Mouse (Mus musculus) neural tube, embryonic 15.5 days (tissue): Measurements from ENCODE around the gene Lrrc63. TPM values are rescaled to one million over a fixed set of nuclear protein-coding genes. Genes with fewer than 3 reads are reported as not detected.
A peak's percentile ranks its signal among the peaks of the same experiment; 100 is the strongest.

Experiments used
- ATAC-seq: fragments of 200-750 bp; cut with Nextera tagmentation; 2 replicates; pipeline ENCODE4 v1.8.0; 2017; ENCODE audit warnings: mild to moderate bottlenecking, moderate TSS enrichment, moderate library complexity; ENCODE audit not compliant: low FRiP score
- H3K27ac ChIP-seq: fragments of 300-500 bp; sonication (generic); replicated peaks from 2 replicates; pipeline ENCODE4 v1.5.1; 2015; ENCODE audit warnings: mild to moderate bottlenecking, inconsistent platforms
- H3K27me3 ChIP-seq: fragments of 300-500 bp; sonication (generic); replicated peaks from 2 replicates; pipeline ENCODE4 v1.6.1; 2015; ENCODE audit warnings: inconsistent platforms
- H3K36me3 ChIP-seq: fragments of 300-500 bp; sonication (generic); 2 replicates; pipeline ENCODE4 v1.6.1; 2015; ENCODE audit warnings: inconsistent platforms
- H3K4me1 ChIP-seq: fragments of 300-500 bp; sonication (generic); 2 replicates; pipeline ENCODE4 v1.6.1; 2015; ENCODE audit warnings: inconsistent platforms
- H3K4me2 ChIP-seq: fragments of 300-500 bp; sonication (generic); 2 replicates; pipeline ENCODE4 v1.6.1; 2015; ENCODE audit warnings: inconsistent platforms, mild to moderate bottlenecking, moderate library complexity
- H3K4me3 ChIP-seq: fragments of 300-500 bp; sonication (generic); replicated peaks from 2 replicates; pipeline ENCODE4 v1.5.1; 2015; ENCODE audit warnings: mild to moderate bottlenecking, inconsistent platforms
- H3K9ac ChIP-seq: fragments of 300-500 bp; sonication (generic); replicated peaks from 2 replicates; pipeline ENCODE4 v1.6.1; 2015; ENCODE audit warnings: mild to moderate bottlenecking, inconsistent platforms
- H3K9me3 ChIP-seq: fragments of 300-500 bp; sonication (generic); replicated peaks from 2 replicates; pipeline ENCODE4 v1.6.1; 2016; ENCODE audit warnings: inconsistent platforms
- WGBS: fragments of 180-500 bp; shearing (Covaris S2); methylation state at CpG from one replicate; pipeline ENCODE4 v1.1.7; 2015; ENCODE audit warnings: mixed read lengths; 5-methylcytosine and 5-hydroxymethylcytosine counted together
- polyA plus RNA-seq: library from polyadenylated mRNA; unstranded; fragments of >200 nt; fragmentation: Nextera tagmentation; extraction: Ambion mirVana; gene quantifications from 2 replicates; pipeline ENCODE4 v1.2.1, GENCODE M21; 2015

Lrrc63 gene
- polyA plus RNA-seq, 1 experiment from 2014 or later = not detected

GRCm38 (mm10) chr14:75131324-75131935 lies 749 bp upstream of the Lrrc63 start:
- no peaks in the 10 kb centered on the region for H3K36me3 ChIP-seq
- 3% methylated on average over 12 of the region's 12 CpGs for WGBS
- no peaks in the 10 kb centered on the region for H3K27me3 ChIP-seq
- H3K4me2 ChIP-seq = peak overlapping the region; percentile 90
- H3K27ac ChIP-seq = no peak overlapping the region
- H3K4me3 ChIP-seq = peak overlapping the region; percentile 64
- no peak overlapping the region for H3K9ac ChIP-seq
- H3K9me3 ChIP-seq = no peaks in the 10 kb centered on the region
- ATAC-seq = peak; percentile 24; the same call in 1 of the 2 replicates
- H3K4me1 ChIP-seq = peaks cover 3% of the 10 kb centered on the region; the same call in 1 of the 2 replicates

GRCm38 (mm10) chr14:75121658-75122057 lies 9.0 kb downstream of the Lrrc63 start:
- Histone ChIP-seq H3K27me3 (no peaks in the 10 kb centered on the region), H3K4me3 (no peak overlapping the region), H3K36me3 (no peaks in the 10 kb centered on the region), H3K9me3 (no peaks in the 10 kb centered on the region), H3K27ac (no peak overlapping the region), H3K9ac (no peak overlapping the region), H3K4me2 (no peak overlapping the region), H3K4me1 (no peaks in the 10 kb centered on the region)
- 87% methylated on average over 8 of the region's 8 CpGs for WGBS
- ATAC-seq = no peak

- Histone ChIP-seq H3K36me3 (no peaks in the 10 kb centered on the region), H3K9me3 (no peaks in the 10 kb centered on the region), H3K9ac (no peak overlapping the region), H3K4me3 (no peak overlapping the region), H3K27ac (no peak overlapping the region), H3K27me3 (no peaks in the 10 kb centered on the region), H3K4me2 (no peak overlapping the region), H3K4me1 (no peaks in the 10 kb centered on the region)
- 94% methylated on average over 5 of the region's 5 CpGs for WGBS
- no peak for ATAC-seq
Observed at GRCm38 (mm10) chr14:75102956-75103355, 27.7 kb downstream of the Lrrc63 start.

GRCm38 (mm10) chr14:75077946-75078345 lies 52.7 kb downstream of the Lrrc63 start:
- Histone ChIP-seq H3K27me3 (no peaks in the 10 kb centered on the region), H3K9ac (no peak overlapping the region), H3K27ac (no peak overlapping the region), H3K4me1 (0 out of 2 replicates have a peak, but pooled peaks cover 3% of the 10 kb centered on the region), H3K9me3 (no peaks in the 10 kb centered on the region), H3K4me2 (no peak overlapping the region), H3K4me3 (no peak overlapping the region), H3K36me3 (no peaks in the 10 kb centered on the region)
- no peak for ATAC-seq
- 62% methylated on average over 6 of the region's 6 CpGs for WGBS

- Histone ChIP-seq H3K4me3 (no peak overlapping the region), H3K4me2 (no peak overlapping the region), H3K9me3 (no peaks in the 10 kb centered on the region), H3K27me3 (no peaks in the 10 kb centered on the region), H3K27ac (no peak overlapping the region), H3K9ac (no peak overlapping the region), H3K4me1 (0 out of 2 replicates have a peak, but pooled peaks cover 3% of the 10 kb centered on the region), H3K36me3 (no peaks in the 10 kb centered on the region)
- no peak for ATAC-seq
- WGBS = 75% methylated on average over 10 of the region's 10 CpGs
Observed at GRCm38 (mm10) chr14:75075299-75076180, 55.1 kb downstream of the Lrrc63 start.

GRCm38 (mm10) chr14:75071091-75071490 lies 59.6 kb downstream of the Lrrc63 start:
- WGBS = 95% methylated on average over 15 of the region's 15 CpGs

GRCm38 (mm10) chr14:75069356-75069979 lies 61.2 kb downstream of the Lrrc63 start:
- H3K36me3 ChIP-seq = no peaks in the 10 kb centered on the region
- no peak overlapping the region for H3K4me2 ChIP-seq
- 87% methylated on average over 7 of the region's 7 CpGs for WGBS
- H3K4me1 ChIP-seq = no peaks in the 10 kb centered on the region
- no peaks in the 10 kb centered on the region for H3K27me3 ChIP-seq
- H3K9me3 ChIP-seq = no peaks in the 10 kb centered on the region
- no peak overlapping the region for H3K9ac ChIP-seq
- no peak overlapping the region for H3K27ac ChIP-seq
- no peak for ATAC-seq
- H3K4me3 ChIP-seq = no peak overlapping the region

More at GRCm38 (mm10) chr14:75071091-75071490, 59.6 kb downstream of the Lrrc63 start:
- H3K4me1 ChIP-seq = no peaks in the 10 kb centered on the region
- ATAC-seq = no peak
- H3K9ac ChIP-seq = no peak overlapping the region
- no peak overlapping the region for H3K27ac ChIP-seq
- H3K9me3 ChIP-seq = no peaks in the 10 kb centered on the region
- no peaks in the 10 kb centered on the region for H3K36me3 ChIP-seq
- H3K4me2 ChIP-seq = no peak overlapping the region
- H3K4me3 ChIP-seq = no peak overlapping the region
- H3K27me3 ChIP-seq = no peaks in the 10 kb centered on the region

- H3K4me1 ChIP-seq = no peaks in the 10 kb centered on the region
- 89% methylated on average over 19 of the region's 19 CpGs for WGBS
- no peak overlapping the region for H3K4me2 ChIP-seq
- H3K9ac ChIP-seq = no peak overlapping the region
- no peak overlapping the region for H3K27ac ChIP-seq
- no peaks in the 10 kb centered on the region for H3K9me3 ChIP-seq
- no peaks in the 10 kb centered on the region for H3K27me3 ChIP-seq
- H3K4me3 ChIP-seq = no peak overlapping the region
- ATAC-seq = no peak
- H3K36me3 ChIP-seq = no peaks in the 10 kb centered on the region
Observed at GRCm38 (mm10) chr14:75068430-75069112, 62.1 kb downstream of the Lrrc63 start.

GRCm38 (mm10) chr14:75065211-75065610 lies 65.5 kb downstream of the Lrrc63 start:
- H3K4me2 ChIP-seq = no peak overlapping the region
- no peak for ATAC-seq
- no peak overlapping the region for H3K27ac ChIP-seq
- 94% methylated on average over 5 of the region's 5 CpGs for WGBS
- no peak overlapping the region for H3K4me3 ChIP-seq
- H3K9ac ChIP-seq = no peak overlapping the region
- H3K9me3 ChIP-seq = no peaks in the 10 kb centered on the region
- H3K27me3 ChIP-seq = no peaks in the 10 kb centered on the region
- H3K4me1 ChIP-seq = no peaks in the 10 kb centered on the region
- no peaks in the 10 kb centered on the region for H3K36me3 ChIP-seq

- 85% methylated on average over 7 of the region's 7 CpGs for WGBS
- Histone ChIP-seq H3K36me3 (no peaks in the 10 kb centered on the region), H3K4me1 (no peaks in the 10 kb centered on the region), H3K9me3 (no peaks in the 10 kb centered on the region), H3K27me3 (no peaks in the 10 kb centered on the region), H3K27ac (no peak overlapping the region), H3K9ac (no peak overlapping the region), H3K4me2 (no peak overlapping the region), H3K4me3 (no peak overlapping the region)
- ATAC-seq = no peak
Observed at GRCm38 (mm10) chr14:75064520-75064919, 66.2 kb downstream of the Lrrc63 start.

GRCm38 (mm10) chr14:75063936-75064335 lies 66.7 kb downstream of the Lrrc63 start:
- no peak for ATAC-seq
- Histone ChIP-seq H3K27ac (no peak overlapping the region), H3K4me1 (no peaks in the 10 kb centered on the region), H3K27me3 (no peaks in the 10 kb centered on the region), H3K9ac (no peak overlapping the region), H3K4me3 (no peak overlapping the region), H3K9me3 (no peaks in the 10 kb centered on the region), H3K36me3 (no peaks in the 10 kb centered on the region), H3K4me2 (no peak overlapping the region)
- 91% methylated on average over 8 of the region's 8 CpGs for WGBS
